Mouse (Mus musculus): ENCODE measurements around the gene Olfml2a.

Olfml2a gene

DNA sequence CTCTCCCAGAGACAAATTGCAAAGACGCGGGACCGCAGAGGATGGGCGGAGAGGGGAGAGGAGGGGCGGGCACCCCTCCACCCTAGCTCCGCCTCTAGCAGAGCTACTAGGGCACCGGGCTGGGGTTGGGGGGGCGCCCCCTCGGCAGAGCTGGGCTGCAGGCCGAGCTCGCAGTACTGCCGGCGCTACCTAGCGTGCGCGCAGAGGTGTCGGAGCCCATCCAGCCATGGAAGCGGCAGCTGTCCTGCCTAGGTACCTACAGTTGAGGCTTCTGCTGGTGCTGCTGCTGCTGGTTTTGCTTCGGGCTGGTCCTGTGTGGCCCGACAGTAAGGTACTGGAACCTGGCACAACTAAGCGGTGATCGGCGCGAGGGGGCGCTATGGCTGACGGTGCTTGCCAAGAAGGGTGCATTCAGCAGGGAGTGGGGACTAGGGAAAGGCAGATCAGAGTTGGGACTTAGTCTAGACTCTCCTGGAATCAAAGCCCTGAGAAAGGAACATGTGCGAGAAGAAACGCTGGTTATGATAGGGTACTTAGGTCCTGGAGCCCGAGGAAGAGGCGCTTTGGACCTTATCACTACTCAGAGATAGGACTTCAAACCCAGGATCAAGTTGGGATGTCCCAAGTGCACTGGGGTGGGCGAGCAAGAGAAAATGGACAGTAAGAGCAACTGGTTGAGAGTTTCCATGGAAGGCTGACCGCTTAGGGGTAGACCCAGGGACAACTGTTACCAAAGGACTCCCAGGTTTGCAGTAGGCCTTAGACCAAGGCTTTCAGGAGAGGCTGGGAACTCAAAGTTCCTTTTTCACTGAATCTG lies at the start of gene Olfml2a:
Olfml2a (plus strand) TSS at position 128 of the 817 bp plus-strand sequence.
- H3K27me3 ChIP-seq (ENCODE audit: insufficient read depth, low read length) = peaks cover 72% of the 10 kb centered on the region
- TF ChIP-seq POU5F1 (IDR thresholded peaks at IDR 0.05; ENCODE audit: borderline replicate concordance, low read length) (no peak), CTCF (conservative IDR thresholded peaks at IDR 0.05; ENCODE audit: low read length) (peak; percentile 61), NANOG (IDR thresholded peaks at IDR 0.05; ENCODE audit: borderline replicate concordance, low read length) (no peak; the same call in 1 of the 2 replicates)

DNA sequence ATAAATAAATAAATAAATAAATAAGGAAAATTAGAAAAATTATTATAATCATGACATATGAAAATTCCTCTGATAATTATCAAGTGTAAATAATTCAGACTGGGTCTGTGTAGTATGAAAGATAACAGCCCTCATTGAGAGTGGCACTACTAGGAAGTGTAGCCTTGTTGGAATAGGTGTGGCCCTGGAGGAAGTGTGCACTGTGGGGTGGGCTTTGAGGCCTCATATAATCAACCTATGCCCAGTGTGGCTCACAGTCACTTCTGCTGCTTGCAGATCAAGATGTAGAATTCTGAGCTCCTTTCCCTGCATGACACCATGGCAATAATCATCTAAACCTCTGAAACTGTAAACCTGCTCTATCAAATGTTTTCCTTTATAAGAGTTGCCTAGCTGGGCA lies 28.9 kb upstream of the Olfml2a start:
- peaks cover 1% of the 10 kb centered on the region; the same call in 1 of the 2 replicates for H3K9me3 ChIP-seq (ENCODE audit: low read length)
- no peaks in the 10 kb centered on the region for H3K27me3 ChIP-seq (ENCODE audit: insufficient read depth, low read length)
- no peak overlapping the region for H3K4me3 ChIP-seq (replicated peaks; ENCODE audit: low read length)
- peaks cover under 1% of the 10 kb centered on the region for H3K4me1 ChIP-seq (replicated peaks; ENCODE audit: low read depth, low read length)
- TF ChIP-seq NANOG (IDR thresholded peaks at IDR 0.05; ENCODE audit: borderline replicate concordance, low read length) (no peak), POU5F1 (IDR thresholded peaks at IDR 0.05; ENCODE audit: borderline replicate concordance, low read length) (no peak), CTCF (conservative IDR thresholded peaks at IDR 0.05; ENCODE audit: low read length) (no peak)
- no peaks in the 10 kb centered on the region for H3K36me3 ChIP-seq (ENCODE audit: insufficient read depth, low read length)

More for the DNA sequence above, at the start of gene Olfml2a:
- Histone ChIP-seq H3K4me3 (replicated peaks; ENCODE audit: low read length) (peak within 1 kb of the TSS; percentile 81), H3K36me3 (ENCODE audit: insufficient read depth, low read length) (no peaks in the 10 kb centered on the region), H3K4me1 (replicated peaks; ENCODE audit: low read depth, low read length) (peaks cover 26% of the 10 kb centered on the region), H3K9me3 (ENCODE audit: low read length) (no peaks in the 10 kb centered on the region)

DNA sequence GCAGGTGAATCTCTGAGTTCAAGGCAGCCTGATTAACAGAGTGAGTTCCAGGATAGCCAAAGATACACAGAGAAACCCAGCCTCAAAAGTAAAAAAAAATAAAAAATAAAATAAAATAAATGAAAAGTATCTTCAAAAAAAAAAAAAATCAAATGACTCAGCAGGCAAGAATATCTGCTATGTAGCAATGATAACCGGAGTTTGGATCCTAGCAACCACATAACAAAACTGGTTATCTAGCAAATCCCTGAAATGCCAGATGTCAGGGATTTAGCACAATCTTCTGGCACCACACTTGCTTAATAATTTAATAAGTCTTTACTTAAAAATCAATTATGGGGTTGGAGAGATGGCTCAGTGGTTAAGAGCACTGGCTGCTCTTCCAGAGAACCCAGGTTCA lies 27.5 kb upstream of the Olfml2a start:
- no peaks in the 10 kb centered on the region for H3K36me3 ChIP-seq (ENCODE audit: insufficient read depth, low read length)
- H3K27me3 ChIP-seq (ENCODE audit: insufficient read depth, low read length) = no peaks in the 10 kb centered on the region
- TF ChIP-seq CTCF (conservative IDR thresholded peaks at IDR 0.05; ENCODE audit: low read length) = no peak
- TF ChIP-seq NANOG (IDR thresholded peaks at IDR 0.05; ENCODE audit: borderline replicate concordance, low read length) = no peak
- TF ChIP-seq POU5F1 (IDR thresholded peaks at IDR 0.05; ENCODE audit: borderline replicate concordance, low read length) = no peak
- H3K9me3 ChIP-seq (ENCODE audit: low read length) = no peaks in the 10 kb centered on the region
- no peak overlapping the region for H3K4me3 ChIP-seq (replicated peaks; ENCODE audit: low read length)
- H3K4me1 ChIP-seq (replicated peaks; ENCODE audit: low read depth, low read length) = peaks cover 5% of the 10 kb centered on the region

DNA sequence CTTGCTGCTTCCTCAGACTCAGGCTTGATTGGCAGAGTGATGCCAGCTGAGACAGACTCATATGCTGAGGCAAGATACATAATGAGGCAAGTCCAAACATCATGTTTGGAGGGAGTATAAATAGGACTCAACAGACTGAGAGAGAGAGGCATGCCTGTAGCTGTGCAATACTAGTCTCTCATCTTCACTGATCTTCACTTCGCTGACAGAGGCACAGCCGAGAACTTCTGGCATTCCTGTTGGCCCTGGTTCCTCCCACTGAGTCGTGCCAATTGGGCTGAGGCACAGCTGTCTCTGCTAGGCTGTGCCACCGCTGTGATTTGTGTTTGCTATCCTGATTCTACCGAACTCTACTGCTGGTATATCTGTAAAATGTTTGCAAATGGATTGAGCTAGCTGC lies 25.7 kb upstream of the Olfml2a start:
- Histone ChIP-seq H3K36me3 (ENCODE audit: insufficient read depth, low read length) (no peaks in the 10 kb centered on the region), H3K4me1 (replicated peaks; ENCODE audit: low read depth, low read length) (peaks cover 5% of the 10 kb centered on the region), H3K4me3 (replicated peaks; ENCODE audit: low read length) (no peak overlapping the region), H3K27me3 (ENCODE audit: insufficient read depth, low read length) (no peaks in the 10 kb centered on the region), H3K9me3 (ENCODE audit: low read length) (no peaks in the 10 kb centered on the region)
- TF ChIP-seq POU5F1 (IDR thresholded peaks at IDR 0.05; ENCODE audit: borderline replicate concordance, low read length) (no peak), NANOG (IDR thresholded peaks at IDR 0.05; ENCODE audit: borderline replicate concordance, low read length) (no peak), CTCF (conservative IDR thresholded peaks at IDR 0.05; ENCODE audit: low read length) (no peak)

DNA sequence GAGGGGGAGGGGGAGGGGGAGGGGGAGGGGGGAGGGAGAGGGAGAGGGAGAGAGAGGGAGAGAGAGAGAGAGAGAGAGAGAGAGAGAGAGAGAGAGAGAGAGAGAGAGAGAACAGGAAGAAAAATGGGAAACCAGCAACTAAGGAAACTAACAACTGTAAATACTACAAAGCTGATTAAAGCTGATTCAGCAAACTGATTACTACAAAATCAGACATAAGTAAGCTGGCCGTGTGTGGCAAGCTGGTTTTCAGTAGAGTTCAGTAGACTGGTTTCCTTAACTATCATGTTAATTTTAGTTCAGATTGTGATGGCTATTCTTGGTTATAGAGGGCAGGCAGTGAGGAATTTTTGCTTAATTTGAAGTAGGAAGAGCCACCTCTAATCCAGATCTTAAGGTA lies 23.2 kb upstream of the Olfml2a start:
- Histone ChIP-seq H3K27me3 (ENCODE audit: insufficient read depth, low read length) (no peaks in the 10 kb centered on the region), H3K4me3 (replicated peaks; ENCODE audit: low read length) (no peak overlapping the region), H3K36me3 (ENCODE audit: insufficient read depth, low read length) (no peaks in the 10 kb centered on the region), H3K4me1 (replicated peaks; ENCODE audit: low read depth, low read length) (peaks cover 11% of the 10 kb centered on the region), H3K9me3 (ENCODE audit: low read length) (no peaks in the 10 kb centered on the region)
- no peak for TF ChIP-seq CTCF (conservative IDR thresholded peaks at IDR 0.05; ENCODE audit: low read length)
- TF ChIP-seq NANOG (IDR thresholded peaks at IDR 0.05; ENCODE audit: borderline replicate concordance, low read length) = no peak
- TF ChIP-seq POU5F1 (IDR thresholded peaks at IDR 0.05; ENCODE audit: borderline replicate concordance, low read length) = no peak

DNA sequence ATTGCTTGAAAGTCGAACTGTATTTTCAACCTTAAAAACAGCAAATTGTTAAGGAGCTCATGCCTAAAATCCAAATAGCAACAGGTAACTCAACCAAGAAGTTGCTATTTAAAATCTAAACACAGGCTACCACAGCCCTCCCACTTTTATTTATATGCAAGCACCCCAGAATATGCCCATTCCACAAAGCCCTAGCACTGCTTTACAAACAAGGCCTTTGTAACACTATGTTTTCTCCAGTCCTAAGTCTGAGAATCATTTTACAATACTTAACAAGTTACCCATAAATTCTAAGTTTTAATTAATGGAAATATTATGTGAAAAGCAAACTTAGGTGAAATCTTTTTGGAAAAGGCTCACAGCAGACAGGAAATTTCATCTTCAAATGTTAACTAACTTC lies 17.3 kb upstream of the Olfml2a start:
- Histone ChIP-seq H3K9me3 (ENCODE audit: low read length) (no peaks in the 10 kb centered on the region), H3K36me3 (ENCODE audit: insufficient read depth, low read length) (no peaks in the 10 kb centered on the region), H3K4me1 (replicated peaks; ENCODE audit: low read depth, low read length) (peaks cover 54% of the 10 kb centered on the region), H3K4me3 (replicated peaks; ENCODE audit: low read length) (no peak overlapping the region; the same call in 1 of the 2 replicates), H3K27me3 (ENCODE audit: insufficient read depth, low read length) (no peaks in the 10 kb centered on the region)
- no peak for TF ChIP-seq POU5F1 (IDR thresholded peaks at IDR 0.05; ENCODE audit: borderline replicate concordance, low read length)
- no peak for TF ChIP-seq CTCF (conservative IDR thresholded peaks at IDR 0.05; ENCODE audit: low read length)
- TF ChIP-seq NANOG (IDR thresholded peaks at IDR 0.05; ENCODE audit: borderline replicate concordance, low read length) = no peak

DNA sequence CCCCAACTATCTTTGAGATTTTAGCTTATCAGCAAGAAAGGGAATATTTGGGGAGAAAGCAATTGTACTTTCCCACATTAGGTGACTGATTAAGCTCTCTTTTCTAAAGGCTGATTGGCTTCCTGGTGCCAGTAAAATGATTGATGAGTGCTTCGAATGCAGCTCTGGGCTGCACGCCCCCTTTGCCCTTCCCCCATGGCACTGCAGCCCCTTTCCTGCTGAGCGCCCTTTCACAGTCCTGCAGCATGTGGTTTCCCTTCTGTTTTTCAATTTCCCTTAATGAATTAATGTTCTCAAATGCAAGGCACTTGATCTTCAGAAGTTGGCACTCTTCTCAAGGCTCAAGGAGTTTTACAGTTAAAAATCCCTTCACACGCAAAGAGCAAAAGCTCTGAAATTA lies 16.8 kb upstream of the Olfml2a start:
- Histone ChIP-seq H3K9me3 (ENCODE audit: low read length) (no peaks in the 10 kb centered on the region), H3K27me3 (ENCODE audit: insufficient read depth, low read length) (no peaks in the 10 kb centered on the region), H3K36me3 (ENCODE audit: insufficient read depth, low read length) (no peaks in the 10 kb centered on the region), H3K4me1 (replicated peaks; ENCODE audit: low read depth, low read length) (peaks cover 54% of the 10 kb centered on the region), H3K4me3 (replicated peaks; ENCODE audit: low read length) (no peak overlapping the region; the same call in 1 of the 2 replicates)
- TF ChIP-seq NANOG (IDR thresholded peaks at IDR 0.05; ENCODE audit: borderline replicate concordance, low read length) (no peak), POU5F1 (IDR thresholded peaks at IDR 0.05; ENCODE audit: borderline replicate concordance, low read length) (no peak), CTCF (conservative IDR thresholded peaks at IDR 0.05; ENCODE audit: low read length) (no peak)

DNA sequence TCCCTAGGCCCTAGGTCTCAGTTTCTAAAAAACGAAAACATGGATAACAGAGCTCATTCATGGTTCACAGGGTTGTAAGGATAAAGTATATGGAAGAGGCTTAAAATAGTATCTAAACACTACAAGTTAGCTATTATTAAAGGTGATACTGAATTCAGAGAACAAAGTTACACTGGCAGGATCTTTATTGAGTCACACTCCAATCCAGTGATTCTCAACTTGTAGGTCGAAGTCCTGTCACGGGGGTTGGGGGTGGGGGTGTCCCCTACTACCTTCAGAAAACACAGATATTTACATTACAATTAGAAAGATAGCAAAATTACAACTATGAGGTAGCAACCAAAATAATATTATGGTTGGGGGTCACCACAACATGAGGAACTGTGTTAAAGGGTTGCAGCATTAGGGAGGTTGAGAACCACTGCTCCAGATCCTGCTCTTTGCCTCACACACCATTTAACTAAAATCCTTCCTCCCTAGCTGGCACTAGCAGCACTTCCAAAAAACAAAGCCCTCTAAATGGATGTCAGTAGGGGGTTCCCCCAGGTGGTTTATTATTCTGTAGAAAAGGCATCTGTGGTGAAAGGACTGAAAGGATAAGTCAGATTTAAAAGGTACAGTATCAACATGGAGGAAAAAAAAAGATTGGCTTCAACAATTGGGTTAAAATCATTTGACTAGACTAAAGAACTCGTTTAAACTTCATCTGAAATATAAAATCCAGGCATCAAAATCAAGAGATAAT lies 14.7 kb upstream of the Olfml2a start:
- no peak overlapping the region for H3K4me3 ChIP-seq (replicated peaks; ENCODE audit: low read length)
- TF ChIP-seq NANOG (IDR thresholded peaks at IDR 0.05; ENCODE audit: borderline replicate concordance, low read length) = peak; percentile 85
- no peak for TF ChIP-seq CTCF (conservative IDR thresholded peaks at IDR 0.05; ENCODE audit: low read length)
- H3K4me1 ChIP-seq (replicated peaks; ENCODE audit: low read depth, low read length) = peaks cover 58% of the 10 kb centered on the region
- no peaks in the 10 kb centered on the region for H3K36me3 ChIP-seq (ENCODE audit: insufficient read depth, low read length)
- H3K27me3 ChIP-seq (ENCODE audit: insufficient read depth, low read length) = no peaks in the 10 kb centered on the region; the same call in 1 of the 2 replicates
- H3K9me3 ChIP-seq (ENCODE audit: low read length) = no peaks in the 10 kb centered on the region
